Mouse (Mus musculus) heart, postnatal 0 days (tissue): ENCODE measurements around the gene Fosl1. TPM values are rescaled to one million over a fixed set of nuclear protein-coding genes. Genes with fewer than 3 reads are reported as not detected.
A peak's percentile ranks its signal among the peaks of the same experiment; 100 is the strongest.

ENCODE experiments used
- ATAC-seq: fragments of 200-750 bp; cut with Nextera tagmentation; 2 replicates; pipeline ENCODE4 v1.8.0; 2017; ENCODE audit warnings: low read depth, moderate number of reproducible peaks, moderate library complexity; ENCODE audit not compliant: insufficient read depth
- DNase-seq: peaks from one replicate; pipeline ENCODE4 v3.0.0-alpha.2; 2016; ENCODE audit warnings: low spot score
- H3K27ac ChIP-seq: fragments of 300-500 bp; sonication (generic); 2 replicates; pipeline ENCODE4 v1.5.1; 2014; ENCODE audit warnings: low read depth, mild to moderate bottlenecking
- H3K27me3 ChIP-seq: fragments of 300-500 bp; sonication (generic); 2 replicates; pipeline ENCODE4 v1.6.1; 2014; ENCODE audit warnings: low read length, mixed read lengths; ENCODE audit not compliant: control insufficient read depth, insufficient read depth
- H3K36me3 ChIP-seq: fragments of 300-500 bp; sonication (generic); replicated peaks from 2 replicates; pipeline ENCODE4 v1.6.1; 2014; ENCODE audit warnings: low read length, mixed read lengths; ENCODE audit not compliant: control insufficient read depth, insufficient read depth
- H3K4me1 ChIP-seq: fragments of 300-500 bp; sonication (generic); 2 replicates; pipeline ENCODE4 v1.6.1; 2014; ENCODE audit warnings: antibody characterized with exemption; ENCODE audit not compliant: control insufficient read depth, insufficient read depth
- H3K4me2 ChIP-seq: fragments of 300-500 bp; sonication (generic); 2 replicates; pipeline ENCODE4 v1.6.1; 2014; ENCODE audit warnings: low read depth, mild to moderate bottlenecking, low read length, moderate library complexity
- H3K4me3 ChIP-seq: fragments of 300-500 bp; sonication (generic); 2 replicates; pipeline ENCODE4 v1.5.1; 2014; ENCODE audit warnings: low read depth, low read length
- H3K9ac ChIP-seq: fragments of 300-500 bp; sonication (generic); replicated peaks from 2 replicates; pipeline ENCODE4 v1.6.1; 2014; ENCODE audit warnings: low read depth, low read length, mixed read lengths
- H3K9me3 ChIP-seq: fragments of 300-500 bp; sonication (generic); replicated peaks from 2 replicates; pipeline ENCODE4 v1.6.1; 2016; ENCODE audit warnings: low read length; ENCODE audit not compliant: control insufficient read depth
- CTCF ChIP-seq: IDR thresholded peaks from 2 replicates; pipeline ENCODE4 v1.5.1; 2016; ENCODE audit warnings: antibody characterized with exemption, control low read depth, low read depth
- EP300 ChIP-seq: IDR thresholded peaks from 2 replicates; pipeline ENCODE4 v1.6.1; 2016; ENCODE audit warnings: antibody characterized with exemption, low read depth
- WGBS: fragments of 180-500 bp; shearing (Covaris S2); extraction: QIAGEN DNeasy Blood & Tissue Kit; methylation state at CpG from one replicate; pipeline ENCODE4 v1.1.7; 2014; 5-methylcytosine and 5-hydroxymethylcytosine counted together
- polyA plus RNA-seq: library from polyadenylated mRNA; unstranded; fragments of >200 nt; fragmentation: Nextera tagmentation; extraction: Ambion mirVana; gene quantifications from 2 replicates; pipeline ENCODE4 v1.2.1, GENCODE M21; 2015
- total RNA-seq: library from RNA; depleted of rRNA; stranded (reverse); fragments of >200 nt; gene quantifications from 2 replicates; pipeline ENCODE4 v1.2.3, GENCODE M21; 2014; ENCODE audit warnings: low replicate concordance

Gene Fosl1
- total and polyA plus RNA-seq, 2 experiments from 2014 or later: 0.12 TPM; not detected in 1

DNA sequence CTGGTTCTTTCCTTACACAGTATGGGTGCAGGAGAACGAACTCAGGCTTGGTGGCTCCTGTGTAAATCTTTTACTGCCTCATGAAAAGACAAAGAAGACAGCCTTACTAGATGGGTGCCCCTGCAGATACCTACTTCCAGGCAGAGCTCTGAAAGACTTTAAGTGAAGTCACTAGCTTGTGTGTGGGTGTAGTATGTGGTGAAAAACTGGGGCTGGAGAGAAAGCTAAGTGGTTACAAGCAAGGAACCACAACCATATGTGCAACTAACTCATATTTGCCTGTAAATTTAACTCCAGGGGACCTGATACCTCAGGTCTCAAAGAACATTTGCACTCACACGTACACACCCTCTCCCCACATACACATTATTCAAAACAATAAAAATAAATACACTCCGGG, 12.5 kb downstream of the Fosl1 start:
- ATAC-seq (no peak), DNase-seq (no peak)
- Histone ChIP-seq H3K36me3 (peaks cover 19% of the 10 kb centered on the region), H3K4me3 (peak overlapping the region; percentile 79), H3K9me3 (no peaks in the 10 kb centered on the region), H3K9ac (peak overlapping the region; percentile 73), H3K4me2 (peak overlapping the region; percentile 94), H3K27me3 (no peaks in the 10 kb centered on the region), H3K27ac (peak overlapping the region; percentile 79), H3K4me1 (peaks cover 31% of the 10 kb centered on the region)
- no peak for TF ChIP-seq CTCF
- 24% methylated on average over 3 of the region's 3 CpGs for WGBS

DNA sequence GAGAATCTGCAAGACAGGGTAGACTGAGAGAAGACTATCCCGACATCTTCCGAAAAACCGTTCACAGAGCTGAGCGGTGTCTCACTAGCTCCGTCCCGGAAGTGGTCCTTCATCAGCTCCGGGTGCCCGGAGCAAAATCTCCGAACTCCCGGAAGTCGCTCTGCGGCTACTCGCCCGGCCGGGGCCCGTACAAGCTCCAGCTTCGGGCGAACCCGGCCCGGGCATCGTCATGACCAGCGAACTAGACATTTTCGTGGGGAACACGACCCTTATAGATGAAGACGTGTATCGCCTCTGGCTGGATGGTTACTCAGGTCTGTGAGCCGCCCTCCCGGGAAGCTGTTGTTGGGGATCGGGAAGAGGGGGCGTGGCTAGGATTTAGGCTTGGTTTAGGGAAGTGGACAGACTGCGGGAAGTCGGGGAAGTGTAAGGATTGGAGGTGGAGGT, 13.1 kb downstream of the Fosl1 start, which contains the start of gene Fibp:
Fibp (plus strand) TSS at position 151 of the 447 bp plus-strand sequence.
- Histone ChIP-seq H3K27ac (peak within 1 kb of the TSS; percentile 79), H3K9me3 (no peaks in the 10 kb centered on the region), H3K4me1 (peaks cover 28% of the 10 kb centered on the region), H3K36me3 (peaks cover 24% of the 10 kb centered on the region), H3K27me3 (no peaks in the 10 kb centered on the region), H3K4me3 (peak within 1 kb of the TSS; percentile 79), H3K9ac (peak within 1 kb of the TSS; percentile 73), H3K4me2 (peak within 1 kb of the TSS; percentile 94)
- ATAC-seq (peak; percentile 53), DNase-seq (peak; percentile 81)
- under 1% methylated on average over 32 of the region's 32 CpGs for WGBS
- no peak for TF ChIP-seq CTCF
- TF ChIP-seq EP300: peak; percentile 66; the same call in 1 of the 2 replicates

- Histone ChIP-seq H3K4me1 (peaks cover 20% of the 10 kb centered on the region), H3K27ac (no peak overlapping the region), H3K36me3 (peaks cover 34% of the 10 kb centered on the region), H3K4me3 (peak overlapping the region; percentile 79), H3K4me2 (peak overlapping the region; percentile 94), H3K9ac (peak overlapping the region; percentile 73), H3K27me3 (no peaks in the 10 kb centered on the region), H3K9me3 (no peaks in the 10 kb centered on the region)
- TF ChIP-seq EP300 (no peak), CTCF (no peak)
- WGBS: 83% methylated on average over 6 of the region's 6 CpGs
- DNase-seq (no peak), ATAC-seq (no peak)
Measured at GRCm38 (mm10) chr19:5461411-5461810, 14.1 kb downstream of the Fosl1 start.

DNA sequence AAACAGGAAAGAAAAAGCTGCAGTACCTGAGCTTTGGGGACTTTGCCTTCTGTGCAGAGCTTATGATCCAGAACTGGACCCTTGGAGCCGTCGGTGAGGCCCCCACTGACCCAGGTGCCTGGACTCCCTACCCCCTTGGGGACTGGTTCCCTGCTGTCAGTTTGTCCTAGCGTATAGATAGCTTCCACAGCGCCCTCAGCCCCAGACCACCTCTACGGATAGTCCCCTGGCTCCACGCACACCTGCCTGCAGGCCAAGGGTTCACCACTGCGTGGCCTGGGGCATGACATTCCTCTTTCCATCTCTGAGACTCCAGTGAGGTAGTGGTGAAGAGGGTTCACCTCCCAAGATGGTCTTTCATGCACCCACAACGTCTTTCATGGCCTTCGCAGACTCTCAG, 15.9 kb downstream of the Fosl1 start:
- H3K4me2 ChIP-seq: no peak overlapping the region
- H3K9me3 ChIP-seq: no peaks in the 10 kb centered on the region
- DNase-seq (no peak), ATAC-seq (no peak)
- TF ChIP-seq CTCF (no peak), EP300 (no peak)
- H3K27ac ChIP-seq: no peak overlapping the region
- H3K4me3 ChIP-seq: no peak overlapping the region
- no peaks in the 10 kb centered on the region for H3K27me3 ChIP-seq
- 89% methylated on average over 9 of the region's 9 CpGs for WGBS
- no peak overlapping the region for H3K9ac ChIP-seq
- peaks cover 51% of the 10 kb centered on the region for H3K36me3 ChIP-seq
- H3K4me1 ChIP-seq: peaks cover 11% of the 10 kb centered on the region

DNA sequence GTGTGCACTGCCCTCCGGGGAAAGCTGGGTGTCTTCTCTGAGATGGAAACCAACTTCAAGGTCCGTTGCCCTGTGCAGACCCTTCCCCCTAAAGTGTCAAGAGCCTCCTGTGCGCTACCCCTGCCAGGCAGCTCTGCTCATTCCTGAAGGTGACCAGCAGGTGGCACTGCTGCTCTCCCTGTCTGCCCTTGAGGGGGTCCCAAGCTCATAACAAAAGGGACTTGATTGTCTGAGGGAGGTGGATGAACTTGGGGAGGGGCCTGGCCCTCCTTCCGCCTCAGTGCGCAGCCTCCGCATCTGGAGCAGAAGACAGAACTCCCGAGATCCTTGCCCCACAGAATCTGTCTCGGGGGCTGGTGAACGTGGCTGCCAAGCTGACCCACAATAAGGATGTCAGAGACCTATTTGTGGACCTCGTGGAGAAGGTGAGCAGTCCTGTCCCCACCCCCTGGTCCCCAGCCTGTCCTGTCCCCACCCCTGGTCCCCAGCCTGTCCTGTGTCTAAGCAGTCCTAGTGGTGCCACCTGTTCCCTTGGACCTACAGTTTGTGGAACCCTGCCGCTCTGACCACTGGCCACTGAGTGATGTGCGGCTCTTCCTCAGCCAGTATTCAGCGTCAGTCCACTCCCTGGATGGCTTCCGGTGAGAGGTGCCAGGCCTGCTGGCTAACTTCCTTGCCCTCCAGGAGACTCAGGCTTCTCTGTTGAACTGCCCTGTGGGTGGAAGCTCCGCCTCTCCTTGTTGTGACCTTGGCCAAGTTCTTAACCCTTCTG, 16.6 kb downstream of the Fosl1 start:
- peak overlapping the region; percentile 31 for H3K4me3 ChIP-seq
- peak overlapping the region; percentile 90 for H3K27ac ChIP-seq
- peaks cover 51% of the 10 kb centered on the region for H3K36me3 ChIP-seq
- 19% methylated on average over 15 of the region's 15 CpGs for WGBS
- no peak overlapping the region for H3K9ac ChIP-seq
- H3K4me1 ChIP-seq: peaks cover 6% of the 10 kb centered on the region
- peak overlapping the region; percentile 49 for H3K4me2 ChIP-seq
- TF ChIP-seq CTCF (peak; percentile 95), EP300 (no peak)
- DNase-seq (peak; percentile 81), ATAC-seq (peak; percentile 67)
- H3K9me3 ChIP-seq: no peaks in the 10 kb centered on the region
- H3K27me3 ChIP-seq: no peaks in the 10 kb centered on the region

DNA sequence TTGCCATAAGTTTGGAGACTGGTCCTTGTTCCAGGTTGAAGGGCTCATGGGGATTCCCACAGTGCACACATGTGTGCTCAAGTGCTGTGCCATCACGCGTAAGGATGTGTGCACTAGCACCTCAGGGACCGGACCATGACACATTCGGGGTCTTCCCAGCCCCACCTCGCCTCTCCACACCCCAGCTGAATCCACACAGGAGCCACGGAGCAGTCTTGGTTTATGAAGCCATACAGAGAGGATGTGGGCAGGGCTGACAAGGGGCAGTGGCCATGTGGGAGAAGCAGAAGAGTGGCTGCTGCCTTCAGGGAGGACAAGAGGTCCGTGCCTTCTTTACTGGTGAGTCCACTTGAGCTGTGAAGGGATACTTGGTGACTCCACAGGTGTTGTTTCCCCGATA, 17.7 kb downstream of the Fosl1 start:
- H3K4me3 ChIP-seq: no peak overlapping the region
- whole genome bisulfite sequencing: 92% methylated on average over 8 of the region's 8 CpGs
- H3K4me1 ChIP-seq: peaks cover 6% of the 10 kb centered on the region
- ATAC-seq (no peak), DNase-seq (no peak)
- no peak for TF ChIP-seq EP300
- TF ChIP-seq CTCF: no peak
- H3K9me3 ChIP-seq: no peaks in the 10 kb centered on the region
- peak overlapping the region; percentile 90 for H3K27ac ChIP-seq
- H3K27me3 ChIP-seq: no peaks in the 10 kb centered on the region
- no peak overlapping the region; the same call in 1 of the 2 replicates for H3K9ac ChIP-seq
- peak overlapping the region; percentile 49; the same call in 1 of the 2 replicates for H3K4me2 ChIP-seq
- peaks cover 51% of the 10 kb centered on the region for H3K36me3 ChIP-seq
